Mouse (Mus musculus) forebrain, postnatal 0 days (tissue): ENCODE results near the gene Fgf8. TPM values are rescaled to one million over a fixed set of nuclear protein-coding genes. Genes with fewer than 3 reads are reported as not detected.

Experiments
- ATAC-seq: fragments of 200-750 bp; cut with Nextera tagmentation; 2 replicates; pipeline ENCODE4 v1.8.0; 2017; ENCODE audit warnings: mild to moderate bottlenecking, moderate library complexity
- DNase-seq: peaks from one replicate; pipeline ENCODE4 v3.0.0-alpha.2; 2015
- H3K27ac ChIP-seq: fragments of 300-500 bp; sonication (generic); 2 replicates; pipeline ENCODE4 v1.5.1; 2014; ENCODE audit warnings: low read depth, mild to moderate bottlenecking, antibody characterized with exemption, low read length, moderate library complexity, mixed read lengths
- H3K27me3 ChIP-seq: fragments of 300-500 bp; sonication (generic); 2 replicates; pipeline ENCODE4 v1.6.1; 2014; ENCODE audit warnings: mild to moderate bottlenecking, low read length, mixed read lengths; ENCODE audit not compliant: insufficient read depth
- H3K36me3 ChIP-seq: fragments of 300-500 bp; sonication (generic); 2 replicates; pipeline ENCODE4 v1.6.1; 2014; ENCODE audit warnings: mild to moderate bottlenecking, moderate library complexity; ENCODE audit not compliant: insufficient read depth
- H3K4me1 ChIP-seq: fragments of 300-500 bp; sonication (generic); 2 replicates; pipeline ENCODE4 v1.6.1; 2014; ENCODE audit warnings: antibody characterized with exemption; ENCODE audit not compliant: insufficient read depth
- H3K4me2 ChIP-seq: fragments of 300-500 bp; sonication (generic); 2 replicates; pipeline ENCODE4 v1.6.1; 2014; ENCODE audit warnings: low read depth, mild to moderate bottlenecking, moderate library complexity
- H3K4me3 ChIP-seq: fragments of 300-500 bp; sonication (generic); 2 replicates; pipeline ENCODE4 v1.5.1; 2014; ENCODE audit warnings: low read depth, low read length, mixed read lengths
- H3K9ac ChIP-seq: fragments of 300-500 bp; sonication (generic); 2 replicates; pipeline ENCODE4 v1.6.1; 2014; ENCODE audit warnings: mild to moderate bottlenecking
- H3K9me3 ChIP-seq: fragments of 300-500 bp; sonication (generic); 2 replicates; pipeline ENCODE4 v1.6.1; 2016; ENCODE audit warnings: low read length
- CTCF ChIP-seq: sonication (generic); IDR thresholded peaks from 2 replicates; pipeline ENCODE4 v1.5.1; 2016; ENCODE audit warnings: antibody characterized with exemption, control low read depth, low read depth
- WGBS: fragments of 180-500 bp; shearing (Covaris S2); extraction: QIAGEN DNeasy Blood & Tissue Kit; methylation state at CpG from one replicate; pipeline ENCODE4 v1.1.7; 2014; 5-methylcytosine and 5-hydroxymethylcytosine counted together
- polyA plus RNA-seq: library from polyadenylated mRNA; unstranded; fragments of >200 nt; fragmentation: Nextera tagmentation; extraction: Ambion mirVana; gene quantifications from 2 replicates; pipeline ENCODE4 v1.2.1, GENCODE M21; 2015
- total RNA-seq: library from RNA; depleted of rRNA; stranded (reverse); fragments of >200 nt; gene quantifications from 2 replicates; pipeline ENCODE4 v1.2.3, GENCODE M21; 2014

The Fgf8 gene
- total and polyA plus RNA-seq, 2 experiments from 2014 or later: 0.24 to 1.00 TPM

GRCm38 (mm10) chr19:45742984-45743575 lies 365 bp upstream of the Fgf8 start:
- Histone ChIP-seq H3K27ac (no peak overlapping the region), H3K4me2 (peak overlapping the region; percentile 57), H3K9ac (no peak overlapping the region), H3K27me3 (peaks cover 66% of the 10 kb centered on the region), H3K4me3 (peak overlapping the region; percentile 30), H3K9me3 (no peaks in the 10 kb centered on the region), H3K36me3 (no peaks in the 10 kb centered on the region), H3K4me1 (0 out of 2 replicates have a peak, but pooled peaks cover under 1% of the 10 kb centered on the region)
- no peak for TF ChIP-seq CTCF
- 2% methylated on average over 25 of the region's 44 CpGs for WGBS
- DNase-seq (no peak), ATAC-seq (no peak)

- TF ChIP-seq CTCF: no peak
- Histone ChIP-seq H3K27ac (no peak overlapping the region), H3K4me1 (no peaks in the 10 kb centered on the region; the same call in 1 of the 2 replicates), H3K4me3 (no peak overlapping the region), H3K9me3 (no peaks in the 10 kb centered on the region), H3K27me3 (peaks cover 77% of the 10 kb centered on the region), H3K36me3 (no peaks in the 10 kb centered on the region), H3K9ac (no peak overlapping the region), H3K4me2 (0 out of 2 replicates have a peak overlapping the region, but pooled peaks have one; percentile 57)
- DNase-seq (no peak), ATAC-seq (no peak)
- 3% methylated on average over 45 of the region's 45 CpGs for WGBS
Observed at GRCm38 (mm10) chr19:45741431-45742217, 1.1 kb downstream of the Fgf8 start.

DNA sequence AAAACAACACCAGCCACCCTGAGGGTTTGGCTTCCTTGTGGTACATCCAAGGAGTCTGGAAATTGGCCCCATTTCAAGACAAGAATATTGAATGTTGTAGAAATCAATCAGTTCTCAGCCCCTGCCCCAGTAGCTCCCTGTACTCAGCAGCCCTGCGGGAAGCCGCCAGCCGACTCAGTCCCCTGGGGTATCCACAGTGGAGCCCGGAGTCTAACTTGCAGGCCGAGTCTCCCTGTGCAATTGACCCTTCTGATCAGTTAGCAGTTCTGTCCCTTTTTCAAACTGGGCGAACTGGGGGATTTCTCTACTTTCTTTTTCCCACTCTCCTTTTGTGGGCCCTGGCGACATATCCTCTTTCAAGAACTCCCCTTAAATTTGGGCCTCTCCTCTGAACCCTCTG lies 1.9 kb downstream of the Fgf8 start:
- Histone ChIP-seq H3K4me3 (no peak overlapping the region), H3K27ac (no peak overlapping the region), H3K9ac (no peak overlapping the region), H3K9me3 (no peaks in the 10 kb centered on the region), H3K27me3 (peaks cover 75% of the 10 kb centered on the region), H3K36me3 (no peaks in the 10 kb centered on the region), H3K4me2 (no peak overlapping the region), H3K4me1 (no peaks in the 10 kb centered on the region; the same call in 1 of the 2 replicates)
- 6% methylated on average over 7 of the region's 7 CpGs for WGBS
- no peak for ATAC-seq
- no peak for DNase-seq
- TF ChIP-seq CTCF: no peak

DNA sequence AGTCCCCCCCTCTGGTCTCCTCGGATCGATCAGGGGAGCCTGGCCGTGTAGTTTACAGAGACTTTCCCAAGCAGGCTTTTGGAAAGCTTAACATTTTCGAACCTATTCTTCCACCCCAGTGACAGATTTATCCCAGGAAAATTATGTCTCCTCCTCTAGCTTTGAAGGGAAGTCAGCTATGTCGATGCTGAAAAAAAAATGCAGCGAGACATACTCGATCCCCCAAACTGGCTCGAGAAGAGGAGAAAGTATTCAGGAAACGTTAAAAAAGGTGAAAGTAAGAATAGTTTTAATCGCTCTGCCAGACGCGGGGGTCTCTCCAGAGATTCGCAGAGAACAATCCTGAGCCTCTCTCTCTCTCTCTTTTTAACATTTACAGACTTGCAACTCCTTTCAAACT lies 2.5 kb downstream of the Fgf8 start:
- no peak overlapping the region for H3K9ac ChIP-seq
- WGBS: 3% methylated on average over 13 of the region's 13 CpGs
- H3K27me3 ChIP-seq: peaks cover 71% of the 10 kb centered on the region
- no peak overlapping the region for H3K27ac ChIP-seq
- H3K36me3 ChIP-seq: no peaks in the 10 kb centered on the region
- H3K4me1 ChIP-seq: no peaks in the 10 kb centered on the region; the same call in 1 of the 2 replicates
- ATAC-seq (no peak), DNase-seq (no peak)
- H3K9me3 ChIP-seq: no peaks in the 10 kb centered on the region
- H3K4me2 ChIP-seq: no peak overlapping the region
- TF ChIP-seq CTCF: no peak
- H3K4me3 ChIP-seq: no peak overlapping the region

- Histone ChIP-seq H3K4me1 (no peaks in the 10 kb centered on the region; the same call in 1 of the 2 replicates), H3K9me3 (no peaks in the 10 kb centered on the region), H3K27me3 (peaks cover 59% of the 10 kb centered on the region), H3K36me3 (no peaks in the 10 kb centered on the region), H3K4me2 (no peak overlapping the region), H3K4me3 (no peak overlapping the region), H3K9ac (no peak overlapping the region), H3K27ac (no peak overlapping the region)
- no peak for ATAC-seq
- DNase-seq: no peak
- 62% methylated on average over 5 of the region's 5 CpGs for WGBS
- TF ChIP-seq CTCF: no peak
Observed at GRCm38 (mm10) chr19:45738521-45738920, 4.2 kb downstream of the Fgf8 start.

- no peak for DNase-seq
- Histone ChIP-seq H3K4me3 (no peak overlapping the region), H3K4me1 (no peaks in the 10 kb centered on the region; the same call in 1 of the 2 replicates), H3K36me3 (no peaks in the 10 kb centered on the region), H3K4me2 (no peak overlapping the region), H3K9me3 (no peaks in the 10 kb centered on the region), H3K27ac (no peak overlapping the region), H3K27me3 (peaks cover 60% of the 10 kb centered on the region), H3K9ac (no peak overlapping the region)
- WGBS: 64% methylated on average over 10 of the region's 10 CpGs
- no peak for TF ChIP-seq CTCF
- no peak for ATAC-seq
Observed at GRCm38 (mm10) chr19:45737846-45738484, 4.8 kb downstream of the Fgf8 start.
